Mouse (Mus musculus) thymus, postnatal 25 days (tissue): ENCODE data around the gene Rsg1.

Source experiments
- DNase-seq: peaks from one replicate; pipeline ENCODE4 v3.0.0; 2022

Gene Rsg1

GRCm38 (mm10) chr4:141249383-141249782, 35.6 kb downstream of the Rsg1 start:
- no peak for DNase-seq

DNA sequence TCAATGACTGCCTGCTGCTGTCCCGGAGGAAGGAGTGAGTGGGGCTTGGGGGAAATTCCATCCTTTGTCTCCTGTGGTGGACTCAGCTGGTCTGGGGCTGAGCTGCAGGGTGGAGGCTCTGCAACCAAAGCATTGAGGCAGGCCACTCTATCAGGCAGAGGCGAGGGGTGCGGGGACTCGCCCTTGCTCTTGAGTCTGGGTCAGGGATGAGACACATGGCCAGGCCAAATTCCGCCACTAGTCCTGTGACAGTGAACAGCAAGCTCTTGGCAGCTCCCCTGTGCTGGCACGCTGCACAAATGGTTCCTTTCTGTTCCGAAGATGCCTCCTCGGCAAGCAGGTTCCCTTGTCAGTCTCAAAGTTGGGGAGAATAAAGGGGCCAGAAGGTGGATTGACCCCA, 37.3 kb downstream of the Rsg1 start:
- no peak for DNase-seq

DNA sequence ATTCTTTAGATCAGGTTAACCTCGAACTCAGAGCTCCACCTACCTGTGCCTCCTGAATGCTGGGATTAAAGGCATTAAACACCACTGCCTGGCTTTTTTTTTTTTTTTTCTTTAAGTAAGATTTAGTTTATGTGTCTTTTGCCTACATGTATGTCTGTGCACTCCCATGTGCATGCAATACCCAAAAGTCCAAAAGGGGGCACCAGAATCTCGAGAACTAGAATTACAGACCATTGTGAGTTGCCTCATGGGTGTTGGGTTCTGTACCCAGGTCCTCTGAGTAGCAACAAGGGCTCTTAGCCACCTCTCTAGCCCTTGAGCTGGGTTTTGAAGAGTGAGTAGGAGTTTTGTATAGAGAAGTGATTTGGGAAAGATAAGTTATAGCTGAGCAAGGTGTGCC, 38.9 kb downstream of the Rsg1 start:
- no peak for DNase-seq

GRCm38 (mm10) chr4:141254234-141254633, 40.5 kb downstream of the Rsg1 start:
- DNase-seq = no peak

- DNase-seq = peak; percentile 16
Measured at GRCm38 (mm10) chr4:141257440-141257839, 43.7 kb downstream of the Rsg1 start.

DNA sequence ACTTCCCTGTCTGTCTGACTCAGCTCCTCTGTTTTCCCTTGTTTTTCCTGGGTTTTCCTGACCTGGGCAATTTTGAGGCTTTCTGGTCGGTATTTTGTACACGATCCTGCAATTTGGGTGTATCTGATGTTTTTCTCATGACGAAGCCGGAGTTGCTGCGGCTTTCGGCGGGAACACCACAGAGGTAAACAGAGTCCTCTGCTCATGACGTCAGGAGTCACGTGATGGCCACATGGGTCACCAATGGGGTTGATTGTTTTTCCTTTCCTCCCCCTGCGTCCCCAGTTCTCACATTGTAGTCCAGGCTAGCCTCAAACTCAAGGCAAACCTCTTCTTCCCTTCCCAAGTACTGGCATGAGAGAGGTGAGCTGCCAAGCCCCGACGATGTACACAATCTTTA, 45.7 kb downstream of the Rsg1 start:
- DNase-seq = no peak

- DNase-seq = no peak
Measured at GRCm38 (mm10) chr4:141260007-141260723, 46.4 kb downstream of the Rsg1 start.

GRCm38 (mm10) chr4:141262906-141263637, 49.3 kb downstream of the Rsg1 start:
- DNase-seq = no peak

- no peak for DNase-seq
Measured at GRCm38 (mm10) chr4:141265979-141266637, 52.4 kb downstream of the Rsg1 start.

DNA sequence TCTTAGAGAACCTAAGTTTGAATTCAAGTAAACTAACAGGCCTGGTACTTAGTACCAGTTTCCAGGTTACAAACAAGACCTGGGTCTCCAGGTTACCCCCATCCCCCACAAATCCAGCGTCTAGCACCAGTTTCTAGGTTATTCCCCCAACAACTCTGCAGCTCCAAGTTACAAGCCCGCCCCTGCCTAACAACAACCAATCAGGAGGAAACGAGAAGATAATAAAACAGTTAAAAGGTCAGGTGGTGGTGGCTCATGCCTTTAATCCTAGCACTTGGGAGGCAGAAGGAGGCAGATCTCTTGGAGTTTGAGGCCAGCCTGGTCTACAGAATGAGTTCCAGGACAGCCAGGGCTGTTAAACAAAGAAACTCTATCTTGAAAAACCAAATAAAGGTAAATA, 53.5 kb downstream of the Rsg1 start:
- no peak for DNase-seq

GRCm38 (mm10) chr4:141267837-141268236, 54.1 kb downstream of the Rsg1 start:
- peak; percentile 44 for DNase-seq

GRCm38 (mm10) chr4:141268350-141268749, 54.6 kb downstream of the Rsg1 start:
- no peak for DNase-seq

- DNase-seq = no peak
Measured at GRCm38 (mm10) chr4:141269080-141269479, 55.3 kb downstream of the Rsg1 start.

DNA sequence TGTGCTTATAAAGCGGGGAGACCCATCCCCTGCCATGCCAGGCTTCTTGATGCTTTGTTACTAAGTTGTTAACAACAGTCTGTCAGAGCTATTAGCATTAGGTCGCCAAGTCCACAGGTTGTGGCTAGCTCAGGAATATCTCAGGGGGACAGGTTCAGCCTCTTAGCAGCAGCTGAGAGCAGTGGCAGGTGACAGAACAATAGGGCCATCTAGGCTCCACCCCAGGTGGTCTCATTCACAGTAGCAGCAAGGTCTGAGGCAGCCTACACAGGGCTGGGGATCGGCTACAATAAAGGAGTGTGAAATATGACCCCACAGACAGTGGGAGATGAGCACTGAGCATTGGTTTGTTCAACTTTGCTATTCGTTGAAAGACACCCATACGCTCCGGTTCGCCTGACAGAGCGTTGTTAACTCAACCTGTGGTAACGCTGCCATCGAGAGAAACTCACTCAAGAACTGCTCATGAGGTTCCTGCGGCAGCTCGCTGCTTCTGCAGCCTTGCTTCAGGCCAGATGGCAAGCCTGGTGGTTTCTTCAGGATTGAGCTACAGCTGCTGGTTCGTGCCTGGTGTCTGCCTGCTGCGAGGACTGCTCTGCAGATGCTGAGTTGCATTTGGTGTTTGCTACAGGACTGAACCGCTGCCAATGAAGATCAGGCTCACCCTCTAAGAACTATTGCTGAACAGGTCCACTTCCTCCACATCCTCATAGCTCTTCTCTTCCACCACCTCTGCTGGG, 56.6 kb downstream of the Rsg1 start:
- no peak for DNase-seq

- no peak for DNase-seq
Measured at GRCm38 (mm10) chr4:141271228-141271627, 57.5 kb downstream of the Rsg1 start.

DNA sequence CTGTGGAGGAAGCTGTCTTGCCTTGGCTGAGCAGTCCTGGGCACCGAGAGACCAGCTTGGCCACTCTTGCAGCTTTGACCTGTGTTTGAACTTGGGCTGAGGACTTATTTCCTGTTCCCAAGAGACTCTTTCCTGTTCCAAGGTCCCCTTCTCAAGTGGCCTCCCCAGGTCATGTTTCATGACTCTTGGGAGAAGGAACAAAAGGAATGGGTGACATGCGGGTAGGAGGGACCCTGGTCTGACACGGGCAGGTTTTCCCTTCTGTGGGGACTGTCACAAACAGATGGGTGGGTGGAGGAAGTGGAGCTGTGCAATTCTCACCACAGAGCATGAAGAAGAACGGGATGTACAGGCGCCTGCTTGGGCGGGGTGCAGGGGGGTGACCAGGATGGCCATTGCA, 58.0 kb downstream of the Rsg1 start:
- DNase-seq = no peak

DNA sequence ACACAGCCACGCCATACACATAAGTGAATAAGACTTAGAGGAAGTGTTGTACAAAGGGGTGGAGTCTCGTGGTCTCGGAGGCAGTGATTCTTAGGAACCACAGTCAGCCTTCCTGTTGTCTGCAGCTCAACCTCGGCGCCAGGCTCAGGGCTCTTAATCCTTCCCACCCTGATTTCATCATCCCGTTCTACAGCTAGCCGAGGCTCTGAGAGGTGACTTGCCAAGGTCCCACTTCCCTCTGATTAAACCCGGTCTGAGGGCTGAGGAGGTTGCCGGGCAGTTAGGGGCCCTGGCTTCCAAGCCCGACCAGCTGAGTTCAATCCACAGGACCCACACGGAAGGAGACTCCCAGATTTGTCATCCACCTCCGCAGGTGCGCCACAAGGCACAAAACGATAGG, 59.1 kb downstream of the Rsg1 start:
- DNase-seq = peak; percentile 11

- peak; percentile 71 for DNase-seq
Measured at GRCm38 (mm10) chr4:141273296-141273695, 59.5 kb downstream of the Rsg1 start.

GRCm38 (mm10) chr4:141274485-141275341, 61.0 kb downstream of the Rsg1 start:
- DNase-seq = no peak
